Mouse (Mus musculus): Measurements from ENCODE around the gene Tgfbr3.

Tgfbr3 gene

DNA sequence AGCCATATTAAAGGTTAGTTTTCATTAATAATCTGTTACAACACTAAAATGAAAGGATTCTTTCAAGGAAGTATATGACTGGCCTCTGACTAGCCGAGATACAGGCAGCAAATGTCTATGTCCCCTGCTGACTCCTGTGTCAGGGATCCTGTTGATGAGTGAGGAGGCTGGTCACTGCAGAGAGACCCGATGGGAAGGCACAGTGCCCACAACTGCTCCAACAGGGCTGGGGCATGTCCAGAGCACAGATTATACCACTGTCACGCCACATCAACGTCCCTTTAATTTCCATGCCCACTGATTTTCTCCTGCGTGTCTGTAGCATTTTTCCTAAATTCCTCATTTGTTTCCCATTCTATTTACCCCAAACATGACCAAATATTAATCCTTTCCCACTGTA lies 146.0 kb downstream of the Tgfbr3 start:
- no peak for DNase-seq

GRCm38 (mm10) chr5:107142791-107143190 lies 146.6 kb downstream of the Tgfbr3 start:
- DNase-seq, result no peak

DNA sequence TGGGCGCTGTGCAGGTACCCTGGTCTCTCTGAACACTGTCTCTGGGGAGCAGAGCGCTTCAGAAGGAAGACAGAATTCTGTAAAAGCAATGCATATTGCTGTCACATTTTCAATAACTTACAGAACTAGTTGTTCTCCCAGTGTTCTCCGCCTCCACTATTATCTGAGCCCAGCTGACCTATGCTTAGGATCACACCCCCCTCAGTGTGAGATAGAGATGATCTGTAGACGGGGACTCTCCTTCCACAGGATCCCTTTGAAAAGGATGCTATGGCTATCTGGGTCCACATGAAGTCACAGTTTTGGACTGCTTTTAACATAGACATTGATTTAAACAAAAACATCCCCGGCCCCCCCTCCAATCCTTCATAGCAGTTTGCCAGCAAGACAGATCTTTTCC lies 148.1 kb downstream of the Tgfbr3 start:
- no peak for DNase-seq

- DNase-seq, result no peak
These were observed 149.4 kb downstream of the Tgfbr3 start for GRCm38 (mm10) chr5:107139800-107140651.

DNA sequence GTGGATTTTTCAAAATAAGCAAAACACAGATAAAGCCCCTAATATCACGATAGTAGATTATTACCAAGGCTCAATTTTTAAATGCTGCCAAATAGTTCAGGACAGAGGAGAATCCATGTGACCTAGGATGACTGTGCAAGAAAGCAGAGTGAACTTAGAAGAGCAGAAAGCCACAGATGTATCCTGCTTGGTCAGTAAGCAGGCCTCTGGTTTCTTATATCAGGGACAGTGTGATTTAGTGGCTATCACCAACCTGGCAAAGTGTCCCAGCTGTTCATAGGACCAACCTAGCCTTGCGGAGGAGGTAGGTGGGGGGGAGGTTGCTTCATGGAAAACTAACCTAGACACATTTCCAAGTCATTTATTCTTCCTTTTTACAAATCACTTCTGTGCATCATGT lies 156.1 kb downstream of the Tgfbr3 start:
- DNase-seq, result no peak

DNA sequence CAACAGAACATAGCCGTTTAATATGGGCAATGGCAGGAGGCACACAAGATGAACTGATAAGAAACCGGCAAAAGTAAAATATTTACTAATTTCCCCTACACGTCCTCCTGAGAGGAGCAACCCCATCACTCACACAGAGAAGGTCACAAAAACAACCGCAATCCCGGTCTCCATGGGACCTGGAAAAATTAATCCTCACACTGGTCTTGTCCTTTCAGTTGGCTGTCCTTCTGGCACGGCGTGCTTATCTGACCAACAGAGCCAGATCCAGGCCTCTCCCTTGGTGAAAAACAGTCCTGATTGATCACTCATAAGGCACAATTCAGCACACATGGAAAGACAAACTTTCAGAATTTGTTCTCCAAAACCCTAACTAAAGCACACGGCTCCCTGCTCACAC lies 157.2 kb downstream of the Tgfbr3 start:
- no peak for DNase-seq

GRCm38 (mm10) chr5:107129304-107129703 lies 160.1 kb downstream of the Tgfbr3 start:
- no peak for DNase-seq

DNA sequence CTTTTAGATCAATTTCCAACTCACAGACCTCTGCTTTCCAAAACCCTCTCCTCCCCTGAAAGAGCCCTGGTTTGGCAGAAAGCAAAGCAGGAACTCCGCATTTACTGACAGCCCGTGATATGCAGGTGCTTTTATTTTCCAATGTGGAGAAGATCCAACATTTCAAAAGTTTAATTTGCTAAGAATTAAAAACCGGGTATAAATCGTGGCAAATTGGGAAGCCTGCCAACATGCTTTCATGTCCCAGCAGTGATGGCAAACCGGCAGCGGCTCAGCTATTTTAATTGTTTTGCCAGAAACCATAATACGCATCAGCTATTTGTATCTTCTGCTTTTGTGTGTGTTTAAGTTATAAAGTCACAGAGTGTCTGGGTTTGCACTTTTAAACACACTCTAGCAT lies 162.9 kb downstream of the Tgfbr3 start:
- DNase-seq, result no peak

GRCm38 (mm10) chr5:107125131-107125530 lies 164.3 kb downstream of the Tgfbr3 start:
- no peak for DNase-seq

DNA sequence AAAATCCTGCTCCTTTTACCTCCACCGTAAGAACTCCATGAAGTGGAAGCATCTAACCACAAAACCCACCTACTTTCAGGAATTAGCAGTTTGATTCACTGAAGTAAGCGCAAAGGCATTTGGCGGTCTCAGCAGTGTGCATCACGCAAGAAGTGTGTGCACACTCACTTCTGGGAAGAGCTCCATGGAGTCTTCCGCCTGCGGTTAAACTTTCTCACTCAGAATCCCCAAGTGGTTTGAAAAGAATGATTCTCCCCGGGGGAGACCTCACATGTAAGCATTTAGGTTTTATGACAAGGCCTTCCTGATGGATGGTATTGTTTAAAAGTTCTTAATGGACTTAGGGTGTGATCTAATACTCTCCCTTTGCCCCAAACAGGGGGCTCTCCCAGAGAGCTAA lies 164.9 kb downstream of the Tgfbr3 start:
- DNase-seq, result no peak

DNA sequence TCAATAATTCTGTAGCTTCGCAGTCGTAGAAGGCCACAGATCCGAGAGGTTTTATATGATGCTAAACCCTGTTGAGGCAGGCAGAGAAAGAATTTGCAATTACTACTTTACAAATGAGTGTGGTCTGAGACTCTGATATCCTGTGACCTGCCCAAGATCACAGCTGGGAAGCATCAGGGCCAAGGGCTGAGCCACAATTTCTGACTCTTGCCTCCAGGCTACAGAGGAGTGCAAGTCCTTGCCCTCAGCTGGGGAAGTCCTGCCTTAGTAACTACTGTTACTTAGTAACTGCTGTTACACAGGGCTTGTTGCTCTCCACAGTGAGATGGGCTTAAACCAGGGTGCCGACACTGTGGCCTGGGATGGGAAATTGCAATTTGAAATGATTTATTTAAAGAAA lies 166.8 kb downstream of the Tgfbr3 start:
- no peak for DNase-seq

GRCm38 (mm10) chr5:107121086-107121485 lies 168.3 kb downstream of the Tgfbr3 start:
- DNase-seq, result no peak

GRCm38 (mm10) chr5:107120624-107121023 lies 168.8 kb downstream of the Tgfbr3 start:
- no peak for DNase-seq

DNA sequence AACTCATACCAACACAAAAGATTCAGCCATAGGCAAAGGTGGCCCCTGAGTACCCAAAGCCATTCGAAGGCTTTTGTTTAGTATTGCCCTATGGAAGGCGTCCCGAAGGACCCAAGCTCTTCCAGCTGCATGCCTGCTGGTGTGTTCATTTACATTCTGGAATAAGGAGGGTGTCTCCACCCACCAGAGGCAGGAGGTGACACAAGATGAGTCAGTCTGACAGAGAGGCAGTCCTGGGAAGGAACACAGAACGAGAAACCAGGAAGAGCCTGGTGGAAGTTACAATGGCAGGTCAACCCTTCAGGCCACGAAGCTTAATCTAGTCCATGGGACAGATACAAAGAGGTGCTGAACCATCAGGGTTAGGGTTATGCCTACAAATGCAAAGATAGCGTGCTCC lies 169.5 kb downstream of the Tgfbr3 start:
- no peak for DNase-seq

DNA sequence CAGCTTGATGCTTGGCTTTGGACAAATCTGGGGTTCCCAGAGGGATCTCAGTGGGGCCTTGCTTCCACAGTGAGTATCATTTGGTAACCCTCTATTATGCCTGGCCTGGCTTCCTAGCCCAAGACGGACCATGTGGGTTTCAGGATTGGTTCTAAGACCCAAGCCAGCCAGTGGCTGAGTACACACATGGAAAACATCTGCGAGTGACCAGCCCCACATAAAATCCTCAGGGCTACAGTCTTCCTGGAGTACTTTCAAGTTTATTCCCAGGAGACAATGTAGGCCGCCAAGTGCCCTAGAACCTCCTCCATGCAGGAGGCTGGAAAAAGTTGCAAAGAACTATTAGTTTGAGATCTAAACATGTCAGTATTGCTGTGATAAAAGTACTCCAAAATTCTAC lies 172.6 kb downstream of the Tgfbr3 start:
- DNase-seq, result no peak

GRCm38 (mm10) chr5:107112656-107113275 lies 176.7 kb downstream of the Tgfbr3 start:
- DNase-seq, result no peak

DNA sequence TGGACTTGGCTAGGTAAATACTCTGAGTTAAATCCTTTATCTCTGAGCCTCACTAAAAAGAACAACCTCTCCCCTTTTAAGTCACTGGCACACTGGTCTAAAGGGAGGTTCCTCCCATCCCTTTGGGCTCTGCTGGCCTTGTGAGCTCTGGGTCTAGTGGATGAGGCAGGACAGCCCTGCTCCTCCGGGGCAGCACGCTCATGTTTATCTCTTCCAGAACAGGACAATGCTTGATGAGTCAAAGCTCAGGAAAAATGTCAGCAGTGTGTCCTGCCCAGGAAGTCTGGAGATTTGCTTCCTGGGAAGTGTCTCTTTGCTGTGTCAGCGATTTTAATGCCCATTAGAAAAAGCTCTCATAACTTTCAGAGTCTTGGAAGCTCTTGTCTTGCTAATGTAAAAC lies 177.6 kb downstream of the Tgfbr3 start:
- DNase-seq, result no peak

DNA sequence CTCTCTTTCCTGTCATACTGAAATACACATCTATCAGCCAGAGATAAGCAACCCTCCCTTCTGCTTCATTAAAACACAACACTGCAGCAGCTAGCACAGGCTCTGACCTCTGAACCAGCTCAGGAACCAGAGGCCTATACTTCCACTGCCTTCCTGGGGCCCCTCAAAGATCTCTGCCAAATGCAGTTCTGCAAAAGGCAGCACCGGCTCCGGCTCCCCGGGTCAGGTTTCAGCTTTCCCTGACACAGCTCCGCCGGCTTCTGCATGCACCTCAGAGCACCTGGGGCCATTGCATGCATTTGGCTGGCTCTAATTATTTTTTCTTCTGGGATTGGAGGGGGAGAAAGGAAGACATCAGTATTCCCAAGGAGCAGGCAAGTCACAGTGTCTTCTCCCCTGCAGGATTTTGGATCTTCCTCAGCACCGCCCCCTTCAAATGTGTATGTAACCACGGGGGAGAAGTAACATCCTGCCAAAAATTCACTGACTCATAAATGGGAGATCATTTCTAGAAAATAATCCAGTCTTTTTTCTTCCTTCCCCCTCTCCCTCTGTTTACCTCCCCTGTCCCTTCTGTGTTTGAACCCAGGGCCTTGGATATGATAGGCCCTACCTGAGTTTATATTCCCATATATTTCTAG lies 178.4 kb downstream of the Tgfbr3 start:
- no peak for DNase-seq

GRCm38 (mm10) chr5:107110089-107110879 lies 179.1 kb downstream of the Tgfbr3 start:
- DNase-seq, result no peak

DNA sequence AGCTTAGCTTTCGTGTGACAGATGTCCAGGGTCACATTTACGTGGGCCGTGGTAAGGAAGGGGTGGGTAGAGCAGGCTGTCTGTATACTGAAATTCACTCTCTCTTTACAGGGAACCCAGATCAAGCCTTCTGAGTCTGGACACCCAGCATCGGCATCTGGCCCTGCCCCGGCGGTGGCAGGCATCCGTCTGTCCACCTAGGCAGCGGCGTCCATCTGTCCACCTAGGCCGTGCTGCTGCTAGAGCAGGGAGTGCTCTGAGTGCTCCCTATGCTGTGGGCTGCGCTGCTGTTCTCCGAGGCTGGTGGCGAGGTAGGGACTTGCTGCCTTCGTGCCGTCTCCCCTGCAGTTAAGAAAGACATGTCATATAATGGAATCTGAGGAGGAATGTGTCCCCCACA lies 180.0 kb downstream of the Tgfbr3 start:
- no peak for DNase-seq

GRCm38 (mm10) chr5:107106793-107107192 lies 182.6 kb downstream of the Tgfbr3 start:
- DNase-seq, result no peak

GRCm38 (mm10) chr5:107106139-107106538 lies 183.3 kb downstream of the Tgfbr3 start:
- DNase-seq, result no peak

DNA sequence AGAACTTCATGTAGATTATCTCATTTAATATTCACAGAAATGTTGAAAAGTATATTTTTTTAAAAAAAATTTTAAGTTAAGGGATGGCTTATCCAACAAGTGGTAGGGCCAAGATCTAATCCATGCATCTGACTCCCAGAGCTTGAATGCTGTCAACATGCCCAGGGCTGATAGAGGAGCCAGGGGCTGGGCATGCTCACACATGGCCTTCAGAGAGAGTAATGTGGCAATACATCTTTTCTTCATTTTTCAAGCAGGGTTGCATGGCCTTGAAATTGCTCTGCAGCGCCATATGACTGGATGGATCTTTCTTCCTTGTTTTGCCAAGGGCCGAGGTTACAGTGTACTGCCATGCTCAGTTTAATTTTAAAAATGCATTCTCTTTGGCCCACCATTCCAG lies 185.8 kb downstream of the Tgfbr3 start:
- DNase-seq, result no peak

Data from thymus, adult 18-20 months (tissue).